Mouse (Mus musculus) forebrain, postnatal 0 days (tissue): ENCODE results near the gene Nt5c2. TPM values are rescaled to one million over a fixed set of nuclear protein-coding genes. Genes with fewer than 3 reads are reported as not detected.
"Not testable (repeated sequence)": the region's sequence is repeated elsewhere in the genome, so short reads cannot be mapped to it uniquely, and the experiment has no call there.

Source experiments
- ATAC-seq: fragments of 200-750 bp; cut with Nextera tagmentation; 2 replicates; pipeline ENCODE4 v1.8.0; 2017; ENCODE audit warnings: mild to moderate bottlenecking, moderate library complexity
- DNase-seq: peaks from one replicate; pipeline ENCODE4 v3.0.0-alpha.2; 2015
- H3K27ac ChIP-seq: fragments of 300-500 bp; sonication (generic); 2 replicates; pipeline ENCODE4 v1.5.1; 2014; ENCODE audit warnings: low read depth, mild to moderate bottlenecking, antibody characterized with exemption, low read length, moderate library complexity, mixed read lengths
- H3K27me3 ChIP-seq: fragments of 300-500 bp; sonication (generic); 2 replicates; pipeline ENCODE4 v1.6.1; 2014; ENCODE audit warnings: mild to moderate bottlenecking, low read length, mixed read lengths; ENCODE audit not compliant: insufficient read depth
- H3K36me3 ChIP-seq: fragments of 300-500 bp; sonication (generic); 2 replicates; pipeline ENCODE4 v1.6.1; 2014; ENCODE audit warnings: mild to moderate bottlenecking, moderate library complexity; ENCODE audit not compliant: insufficient read depth
- H3K4me1 ChIP-seq: fragments of 300-500 bp; sonication (generic); 2 replicates; pipeline ENCODE4 v1.6.1; 2014; ENCODE audit warnings: antibody characterized with exemption; ENCODE audit not compliant: insufficient read depth
- H3K4me2 ChIP-seq: fragments of 300-500 bp; sonication (generic); 2 replicates; pipeline ENCODE4 v1.6.1; 2014; ENCODE audit warnings: low read depth, mild to moderate bottlenecking, moderate library complexity
- H3K4me3 ChIP-seq: fragments of 300-500 bp; sonication (generic); 2 replicates; pipeline ENCODE4 v1.5.1; 2014; ENCODE audit warnings: low read depth, low read length, mixed read lengths
- H3K9ac ChIP-seq: fragments of 300-500 bp; sonication (generic); 2 replicates; pipeline ENCODE4 v1.6.1; 2014; ENCODE audit warnings: mild to moderate bottlenecking
- H3K9me3 ChIP-seq: fragments of 300-500 bp; sonication (generic); 2 replicates; pipeline ENCODE4 v1.6.1; 2016; ENCODE audit warnings: low read length
- CTCF ChIP-seq: sonication (generic); IDR thresholded peaks from 2 replicates; pipeline ENCODE4 v1.5.1; 2016; ENCODE audit warnings: antibody characterized with exemption, control low read depth, low read depth
- WGBS: fragments of 180-500 bp; shearing (Covaris S2); extraction: QIAGEN DNeasy Blood & Tissue Kit; methylation state at CpG from one replicate; pipeline ENCODE4 v1.1.7; 2014; 5-methylcytosine and 5-hydroxymethylcytosine counted together
- polyA plus RNA-seq: library from polyadenylated mRNA; unstranded; fragments of >200 nt; fragmentation: Nextera tagmentation; extraction: Ambion mirVana; gene quantifications from 2 replicates; pipeline ENCODE4 v1.2.1, GENCODE M21; 2015
- total RNA-seq: library from RNA; depleted of rRNA; stranded (reverse); fragments of >200 nt; gene quantifications from 2 replicates; pipeline ENCODE4 v1.2.3, GENCODE M21; 2014

Nt5c2 gene
- total and polyA plus RNA-seq, 2 experiments from 2014 or later = 69.5 to 80.4 TPM

DNA sequence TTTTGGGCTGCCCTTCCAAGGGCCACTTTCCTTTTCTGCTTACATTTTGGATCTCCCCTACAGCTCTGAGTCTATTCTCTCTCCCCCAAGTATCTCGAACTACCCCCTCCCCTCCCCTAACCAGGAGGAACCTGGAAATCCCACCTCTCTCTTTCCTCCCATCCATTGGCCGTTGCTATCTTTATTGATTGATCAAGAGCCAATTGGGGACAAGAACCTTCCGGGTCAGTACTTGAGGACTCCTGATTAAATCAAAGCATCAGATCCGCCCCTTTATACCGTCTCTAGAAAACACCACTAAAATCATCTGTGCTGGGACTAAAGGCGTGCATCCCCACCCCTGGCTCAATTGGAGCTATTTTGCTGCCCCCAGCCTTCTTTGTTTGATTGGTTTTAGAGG, 33.5 kb downstream of the Nt5c2 start:
- H3K4me3 ChIP-seq = no peak overlapping the region
- 46% methylated on average over 6 of the region's 6 CpGs for WGBS
- TF ChIP-seq CTCF = no peak
- DNase-seq = no peak
- ATAC-seq = no peak
- H3K27ac ChIP-seq = no peak overlapping the region
- H3K4me2 ChIP-seq = no peak overlapping the region
- H3K36me3 ChIP-seq = no peaks in the 10 kb centered on the region
- no peak overlapping the region for H3K9ac ChIP-seq
- no peaks in the 10 kb centered on the region for H3K9me3 ChIP-seq
- no peaks in the 10 kb centered on the region for H3K4me1 ChIP-seq
- H3K27me3 ChIP-seq = no peaks in the 10 kb centered on the region

DNA sequence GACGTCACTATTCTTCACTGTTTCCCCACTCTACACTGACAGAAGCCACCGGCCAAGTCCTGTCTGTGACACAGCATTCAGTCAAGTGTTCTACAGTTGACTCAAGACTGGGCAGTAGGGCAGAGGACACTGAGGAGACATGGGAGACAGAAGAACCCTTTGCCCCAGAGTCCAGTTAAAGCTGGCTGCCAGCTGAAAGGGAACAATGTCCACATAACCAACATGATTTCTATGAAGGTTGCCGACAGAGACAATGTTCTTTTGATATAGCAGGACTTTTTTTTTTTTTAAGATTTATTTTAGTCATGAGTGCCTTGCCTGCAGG, 35.2 kb downstream of the Nt5c2 start:
- Histone ChIP-seq H3K36me3 (no peaks in the 10 kb centered on the region), H3K9me3 (no peaks in the 10 kb centered on the region), H3K9ac (no peak overlapping the region), H3K4me3 (no peak overlapping the region), H3K27ac (no peak overlapping the region), H3K4me2 (no peak overlapping the region), H3K27me3 (no peaks in the 10 kb centered on the region), H3K4me1 (no peaks in the 10 kb centered on the region)
- DNase-seq = no peak
- no peak for ATAC-seq
- TF ChIP-seq CTCF = no peak
- 79% methylated on average over 3 of the region's 3 CpGs for WGBS

DNA sequence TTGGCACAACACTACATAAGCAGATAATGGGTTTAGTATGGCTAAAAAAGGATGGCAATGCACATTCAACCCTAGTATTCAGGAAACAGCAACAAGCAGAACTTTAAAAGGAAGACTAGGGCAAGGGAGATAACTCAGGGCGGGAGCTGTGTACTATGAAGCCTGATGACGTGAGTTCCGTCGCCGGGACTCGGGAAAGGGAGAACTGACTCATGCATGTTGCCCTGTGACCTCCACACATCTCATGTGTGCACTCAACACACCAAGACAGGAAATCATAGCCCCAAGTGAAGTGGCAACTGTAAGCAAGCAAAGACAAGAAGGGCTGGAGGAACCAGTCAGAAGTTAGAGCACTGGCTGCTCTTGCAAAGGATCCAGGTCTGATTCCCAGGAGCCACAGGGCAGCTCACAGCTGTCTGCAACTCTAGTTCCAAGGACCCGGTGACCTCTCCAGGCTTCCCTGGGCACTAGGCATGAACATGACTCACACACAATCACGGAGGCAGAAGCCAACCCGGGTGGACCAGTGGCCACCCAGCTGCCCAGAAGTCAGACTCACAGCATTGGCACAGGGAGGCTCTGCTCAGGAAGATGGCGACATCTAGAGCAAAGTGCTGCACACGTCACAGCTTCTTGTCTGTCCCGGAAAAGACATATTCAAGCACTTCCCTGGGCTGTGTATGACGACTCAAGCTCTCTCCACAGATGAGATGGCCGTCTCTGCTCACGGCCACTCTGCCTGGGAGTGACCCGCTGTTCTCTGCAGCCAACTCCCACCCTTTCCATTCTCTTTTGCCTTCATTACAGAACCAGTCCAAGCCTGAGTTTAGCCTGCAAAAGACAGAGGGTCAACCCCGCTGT, 35.8 kb downstream of the Nt5c2 start:
- ATAC-seq = no peak
- WGBS = 90% methylated on average over 17 of the region's 17 CpGs

DNA sequence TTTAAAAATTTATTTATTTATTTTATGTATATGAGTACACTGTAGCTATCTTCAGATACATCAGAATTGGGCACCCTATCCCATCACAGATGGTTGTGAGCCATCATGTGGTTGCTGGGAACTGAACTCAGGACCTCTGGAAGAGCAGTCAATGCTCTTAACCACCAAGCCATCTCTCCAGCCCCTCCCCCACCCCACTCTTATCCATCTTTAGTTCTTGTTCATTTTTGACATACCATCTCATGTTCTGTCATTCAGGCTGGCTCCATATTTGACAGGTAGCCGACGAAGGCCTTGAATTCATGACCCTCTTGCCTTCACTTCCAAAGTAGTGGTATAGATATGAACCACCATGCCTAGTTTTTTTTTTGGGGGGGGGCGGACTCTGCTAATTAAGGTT, 36.9 kb downstream of the Nt5c2 start:
- not testable (repeated sequence) for DNase-seq, H3K4me3 ChIP-seq, H3K36me3 ChIP-seq, H3K9ac ChIP-seq, H3K4me1 ChIP-seq, H3K9me3 ChIP-seq, H3K27ac ChIP-seq, H3K27me3 ChIP-seq, ATAC-seq, H3K4me2 ChIP-seq
- WGBS = 94% methylated on average over 3 of the region's 3 CpGs

More for the DNA sequence above, 35.8 kb downstream of the Nt5c2 start:
- Histone ChIP-seq H3K4me2 (no peak overlapping the region), H3K27me3 (no peaks in the 10 kb centered on the region), H3K27ac (no peak overlapping the region), H3K36me3 (no peaks in the 10 kb centered on the region), H3K9me3 (no peaks in the 10 kb centered on the region), H3K4me3 (no peak overlapping the region), H3K9ac (no peak overlapping the region), H3K4me1 (no peaks in the 10 kb centered on the region)
- TF ChIP-seq CTCF = no peak
- no peak for DNase-seq

DNA sequence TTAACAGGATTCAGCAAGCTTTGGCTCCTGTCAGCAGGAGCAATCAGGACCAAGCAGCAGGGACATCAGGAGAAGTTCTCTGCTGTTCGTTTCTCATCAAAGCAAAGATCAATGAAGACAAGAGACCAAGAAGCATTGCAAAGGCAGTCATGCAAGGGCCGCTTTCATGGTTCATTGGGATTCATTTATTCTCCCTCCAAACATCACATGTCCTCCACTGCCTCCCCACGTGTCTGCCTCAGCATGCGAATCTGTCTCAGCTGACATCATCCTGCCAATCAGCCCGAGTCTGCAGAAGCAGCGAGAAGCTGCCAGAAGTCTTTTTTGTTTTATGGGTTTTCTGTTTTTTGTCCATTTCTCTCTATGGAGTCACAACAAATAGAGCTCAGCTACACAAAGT, 37.5 kb downstream of the Nt5c2 start:
- no peak overlapping the region for H3K9ac ChIP-seq
- no peaks in the 10 kb centered on the region for H3K27me3 ChIP-seq
- DNase-seq (no peak), ATAC-seq (peak; percentile 51; the same call in 1 of the 2 replicates)
- WGBS = 16% methylated on average over 6 of the region's 6 CpGs
- H3K4me1 ChIP-seq = no peaks in the 10 kb centered on the region
- no peak for TF ChIP-seq CTCF
- no peaks in the 10 kb centered on the region for H3K36me3 ChIP-seq
- no peaks in the 10 kb centered on the region for H3K9me3 ChIP-seq
- H3K27ac ChIP-seq = no peak overlapping the region
- H3K4me3 ChIP-seq = no peak overlapping the region
- no peak overlapping the region for H3K4me2 ChIP-seq

DNA sequence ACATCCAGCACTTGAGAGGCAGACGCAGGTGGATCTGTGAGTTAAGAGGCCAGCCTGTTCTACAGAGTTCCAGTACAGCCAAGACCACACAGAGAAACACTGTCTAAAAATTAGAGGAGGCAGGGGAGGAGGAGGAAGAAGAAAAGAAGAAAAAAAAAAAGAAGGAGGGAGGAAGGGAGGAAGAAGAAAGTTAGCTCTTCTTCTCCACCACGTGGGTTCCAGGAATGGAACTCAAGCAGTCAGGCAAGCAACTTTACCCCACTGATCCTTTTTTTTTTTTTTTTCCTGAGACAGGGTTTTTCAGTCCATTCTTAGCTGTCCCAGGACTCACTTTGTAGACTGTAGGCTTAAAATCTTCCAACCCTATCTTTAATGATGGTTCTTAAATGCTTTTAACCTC, 38.2 kb downstream of the Nt5c2 start:
- WGBS = 70% methylated on average over 2 of the region's 2 CpGs
- no peak overlapping the region for H3K9ac ChIP-seq
- ATAC-seq = no peak
- DNase-seq = no peak
- H3K27me3 ChIP-seq = no peaks in the 10 kb centered on the region
- TF ChIP-seq CTCF = no peak
- no peak overlapping the region for H3K4me2 ChIP-seq
- no peak overlapping the region for H3K27ac ChIP-seq
- no peaks in the 10 kb centered on the region for H3K36me3 ChIP-seq
- H3K9me3 ChIP-seq = no peaks in the 10 kb centered on the region
- H3K4me3 ChIP-seq = no peak overlapping the region
- H3K4me1 ChIP-seq = peaks cover under 1% of the 10 kb centered on the region; the same call in 1 of the 2 replicates

DNA sequence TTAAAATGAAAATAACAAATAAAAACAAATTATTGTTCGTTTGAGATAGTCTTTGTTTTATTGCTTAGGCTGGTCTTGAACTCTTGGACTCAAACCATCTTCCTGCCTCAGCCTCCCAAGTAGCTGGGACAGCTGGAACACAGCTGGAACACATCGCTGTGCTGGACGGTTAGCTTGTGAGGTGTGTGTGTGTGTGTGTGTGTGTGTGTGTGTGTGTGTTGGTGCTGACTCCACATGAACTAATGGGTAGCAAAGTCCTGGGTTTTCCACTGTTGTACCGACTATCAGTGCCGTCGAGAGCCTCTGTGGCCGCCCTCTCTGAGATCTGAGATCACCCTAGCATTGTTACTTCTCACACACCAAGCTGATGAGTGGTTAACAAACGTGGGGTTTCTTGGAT, 39.0 kb downstream of the Nt5c2 start:
- H3K9me3 ChIP-seq = no peaks in the 10 kb centered on the region
- no peaks in the 10 kb centered on the region for H3K36me3 ChIP-seq
- H3K4me1 ChIP-seq = peaks cover 8% of the 10 kb centered on the region
- no peak for TF ChIP-seq CTCF
- DNase-seq (no peak), ATAC-seq (no peak)
- no peaks in the 10 kb centered on the region for H3K27me3 ChIP-seq
- 90% methylated on average over 8 of the region's 8 CpGs for WGBS
- H3K4me3 ChIP-seq = no peak overlapping the region
- no peak overlapping the region for H3K27ac ChIP-seq
- H3K9ac ChIP-seq = no peak overlapping the region
- no peak overlapping the region for H3K4me2 ChIP-seq
